Comparison of ENCODE assay signal across 8 mouse cellular contexts in the genomic region with DNA sequence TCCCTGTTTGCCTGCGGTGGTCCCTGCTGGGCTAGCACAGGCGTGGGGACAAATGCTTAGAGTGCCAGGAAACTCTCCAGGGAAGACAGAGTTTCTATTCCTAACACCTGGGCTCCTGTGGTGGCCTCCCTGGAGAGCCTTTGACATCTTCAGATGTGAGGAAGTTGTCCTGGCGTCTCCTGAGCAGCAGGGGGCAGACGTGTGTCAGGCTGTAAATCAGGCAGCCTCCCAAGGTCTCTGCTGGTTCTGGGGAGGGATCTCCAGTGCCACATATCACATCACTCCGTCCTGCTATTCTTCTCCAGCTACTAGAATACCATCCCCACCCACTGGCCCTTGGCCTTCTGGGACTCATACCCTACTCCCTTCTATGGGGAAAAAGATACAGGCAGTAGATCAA. TPM values are rescaled to one million over a fixed set of nuclear protein-coding genes. Genes with fewer than 3 reads are reported as not detected.
DNase-seq lines count a peak whose midpoint lies in the region; ATAC-seq and TF ChIP-seq lines count a peak whose summit lies in the region.

No protein-coding gene starts in this region.

- peak; percentile 81 for DNase-seq in intestine, embryonic 14.5 days (ENCODE audit: low spot score)
- peak; percentile 45 for DNase-seq in c-Kit-positive CD71-positive TER-119-positive erythroid progenitor cells, embryonic 14.5 days (ENCODE audit: low spot score)
- peak; percentile 51 for DNase-seq in forelimb bud, embryonic 11.5 days (ENCODE audit: low read depth, low spot score)
- peak; percentile 70 for DNase-seq in induced T-regulatory cell, adult 2 months (ENCODE audit: low read depth)
- peak; percentile 59 to 73 for DNase-seq in left cerebral cortex, postnatal 36 days (ENCODE audit: low spot score in 2 of 2)
- DNase-seq in naive thymus-derived CD4-positive, alpha-beta T cell, adult 2 months (ENCODE audit: low read depth), result peak; percentile 71

- H3K4me1 ChIP-seq in intestine, embryonic 14.5 days (replicated peaks; ENCODE audit: control insufficient read depth, insufficient read depth, low read length), result no peaks in the 10 kb centered on the region
- H3K4me1 ChIP-seq in intestine, embryonic 16.5 days (ENCODE audit: control insufficient read depth, insufficient read depth, low read length), result peaks cover 4% of the 10 kb centered on the region; the same call in 1 of the 2 replicates
- no peaks in the 10 kb centered on the region for H3K4me1 ChIP-seq in testis, adult 2 months (ENCODE audit: control insufficient read depth, insufficient read depth, low read length)

- TF ChIP-seq POLR2A in testis, adult 2 months (IDR thresholded peaks at IDR 0.05; ENCODE audit: control insufficient read depth, low read depth, low read length), result no peak

- intact Hi-C loops in left cerebral cortex, postnatal 36 days (cut with DNase I), result loop anchor here (10.0 kb wide), 1 partner anchor 359 kb away; a partner anchor contains a TSS

- peaks cover 52% of the 10 kb centered on the region for H3K36me3 ChIP-seq in intestine, embryonic 14.5 days (ENCODE audit: control insufficient read depth, insufficient read depth, low read length)
- peaks cover 24% of the 10 kb centered on the region for H3K36me3 ChIP-seq in intestine, embryonic 16.5 days (ENCODE audit: control insufficient read depth, insufficient read depth, low read length)
- H3K36me3 ChIP-seq in testis, adult 2 months (ENCODE audit: control insufficient read depth, insufficient read depth, low read length), result no peaks in the 10 kb centered on the region

- H3K27me3 ChIP-seq in intestine, embryonic 14.5 days (replicated peaks; ENCODE audit: control insufficient read depth, insufficient read depth, low read length), result no peaks in the 10 kb centered on the region
- no peaks in the 10 kb centered on the region for H3K27me3 ChIP-seq in intestine, embryonic 16.5 days (replicated peaks; ENCODE audit: control insufficient read depth, insufficient read depth, low read length)
- no peaks in the 10 kb centered on the region for H3K27me3 ChIP-seq in testis, adult 2 months (ENCODE audit: control insufficient read depth, insufficient read depth, low read length)

- WGBS in intestine, embryonic 14.5 days, result 7% methylated on average over 5 of the region's 5 CpGs
- WGBS in intestine, embryonic 16.5 days, result 7% methylated on average over 5 of the region's 5 CpGs

- H3K4me2 ChIP-seq in intestine, embryonic 14.5 days (ENCODE audit: low read length), result no peak overlapping the region
- H3K4me2 ChIP-seq in intestine, embryonic 16.5 days (ENCODE audit: low read depth, low read length), result no peak overlapping the region

- no peak overlapping the region for H3K4me3 ChIP-seq in intestine, embryonic 14.5 days (ENCODE audit: low read depth, low read length)
- no peak overlapping the region for H3K4me3 ChIP-seq in intestine, embryonic 16.5 days (ENCODE audit: low read length)
- H3K4me3 ChIP-seq in testis, adult 2 months (ENCODE audit: control insufficient read depth, low read depth, low read length), result no peak overlapping the region

- no peaks in the 10 kb centered on the region for H3K9me3 ChIP-seq in intestine, embryonic 14.5 days (ENCODE audit: control insufficient read depth, low read length)
- no peaks in the 10 kb centered on the region for H3K9me3 ChIP-seq in intestine, embryonic 16.5 days (ENCODE audit: control insufficient read depth, low read length)

- no peak overlapping the region for H3K9ac ChIP-seq in intestine, embryonic 14.5 days (ENCODE audit: low read length)
- H3K9ac ChIP-seq in intestine, embryonic 16.5 days (ENCODE audit: low read depth, low read length), result no peak overlapping the region

- H3K27ac ChIP-seq in intestine, embryonic 14.5 days (ENCODE audit: low read depth), result no peak overlapping the region
- no peak overlapping the region for H3K27ac ChIP-seq in intestine, embryonic 16.5 days (ENCODE audit: low read length)
- no peak overlapping the region for H3K27ac ChIP-seq in testis, adult 2 months (ENCODE audit: control insufficient read depth, insufficient read depth, low read depth, low read length)

- peak; percentile 78 for TF ChIP-seq CTCF in testis, adult 2 months (IDR thresholded peaks at IDR 0.05; ENCODE audit: control insufficient read depth, insufficient read depth, insufficient replicate concordance, low read depth, low read length)

- ATAC-seq in intestine, embryonic 14.5 days (replicated peaks; ENCODE audit: low FRiP score, low TSS enrichment, low read depth), result no peak
- ATAC-seq in intestine, embryonic 16.5 days, result no peak

RNA-seq across cellular contexts. Expression of a gene that starts 38.3 kb away (rescaled TPM):
- polyA plus RNA-seq in intestine, embryonic 14.5 days (2014; fragmentation: Nextera tagmentation; extraction: Ambion mirVana), result 1.0 and 1.3 TPM in 2 replicates
- 0.89 and 1.0 TPM in 2 replicates for polyA plus RNA-seq in intestine, embryonic 16.5 days (2015; fragmentation: Nextera tagmentation; extraction: Ambion mirVana)
- total RNA-seq in left cerebral cortex, postnatal 36 days (2021), result not detected
- not detected in 2 replicates for polyA plus RNA-seq in testis, adult 2 months (2012; rRNA removed)
